Mouse (Mus musculus) left cerebral cortex, postnatal 14 days (tissue): ENCODE measurements around the gene Cpt1a. TPM values are rescaled to one million over a fixed set of nuclear protein-coding genes. Genes with fewer than 3 reads are reported as not detected.

Experiments used
- DNase-seq, 2 experiments: peaks; one replicate each; pipeline ENCODE4 v3.0.0; 2021 to 2022; ENCODE audit warnings: low spot score in 2 of 2, mixed read lengths in 1 of 2
- intact Hi-C: fragments of 180-260 bp; cut with DNase I; formaldehyde crosslinking; loops from one replicate; pipeline ENCODE4 v1.15.1; 2025
- microRNA-seq, 2 experiments: library from miRNA; unstranded; fragments of <30 nt; microRNA quantifications; one replicate each; pipeline ENCODE4 v1.2.0; 2022
- total RNA-seq, 2 experiments: library from RNA; stranded (reverse); gene quantifications; 2 replicates each; pipeline ENCODE4 v1.2.3; 2021

The Cpt1a gene
- total RNA-seq, 2 experiments from 2014 or later, result 29.8 to 32.2 TPM

- intact Hi-C loops, result no loop called here
- no peak for DNase-seq
Measured at GRCm38 (mm10) chr19:3404030-3404429, 81.9 kb downstream of the Cpt1a start.

DNA sequence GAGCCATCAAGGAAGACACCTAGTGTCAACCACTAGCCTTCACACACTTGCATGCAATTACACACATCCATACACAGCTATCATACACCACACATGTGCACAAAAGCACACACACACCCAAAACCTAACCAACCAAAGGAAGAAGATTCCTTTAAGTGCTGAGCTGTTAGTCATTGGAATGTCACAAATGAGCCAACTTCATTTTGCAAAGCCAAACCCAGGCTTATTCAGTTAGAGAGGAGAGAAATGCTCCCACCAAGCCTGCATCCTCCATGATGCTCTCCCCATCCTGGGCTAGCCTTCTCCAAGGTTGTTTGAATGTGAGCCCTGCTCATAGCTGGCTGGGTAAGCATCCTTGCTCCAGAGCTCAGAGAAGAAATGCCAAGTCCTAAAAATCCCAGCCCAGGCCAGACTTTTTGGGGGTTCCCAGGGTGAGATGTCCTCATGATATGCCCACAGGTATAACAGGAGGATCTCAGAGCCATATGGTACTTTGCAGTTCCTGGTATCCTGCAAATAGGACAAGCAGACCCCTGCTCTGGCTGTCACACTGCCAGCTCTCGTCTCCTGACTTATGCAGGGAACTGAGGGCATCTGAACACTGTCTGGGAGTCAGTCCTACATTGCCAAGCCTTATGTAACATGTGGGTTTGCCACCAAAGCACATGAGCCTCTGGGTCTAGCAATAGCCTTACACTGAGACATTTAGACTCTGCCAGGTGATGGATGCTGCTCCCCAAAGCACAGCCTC is 83.6 kb downstream of the Cpt1a start:
- DNase-seq, result no peak
- intact Hi-C loops, result no loop called here

GRCm38 (mm10) chr19:3414268-3414733 is 92.2 kb downstream of the Cpt1a start, which contains the start of gene Gal:
Gal (minus strand) TSS chr19:3414544.
- peak; percentile 14 to 26 for DNase-seq
- intact Hi-C loops, result no loop called here

DNA sequence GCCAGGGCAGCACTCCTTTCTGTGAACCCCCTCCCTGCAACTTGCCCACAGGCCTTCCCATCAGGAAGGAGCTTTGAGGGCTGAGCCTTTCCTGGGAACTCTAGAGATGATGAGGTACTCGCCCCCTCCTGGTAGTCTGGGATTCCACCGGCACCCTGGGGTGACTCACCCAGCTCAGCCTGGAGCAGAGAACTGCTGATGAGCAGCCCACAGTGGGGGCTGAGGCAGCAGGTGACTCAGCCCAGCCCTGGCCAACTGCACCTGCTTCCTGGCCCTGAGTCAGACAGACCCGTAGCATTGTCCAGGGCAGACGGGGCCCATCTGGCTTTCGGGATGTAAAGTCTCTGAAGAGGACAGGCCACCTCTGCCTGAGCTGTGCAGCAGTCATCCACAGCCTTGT is 97.1 kb downstream of the Cpt1a start:
- intact Hi-C loops, result no loop called here

DNA sequence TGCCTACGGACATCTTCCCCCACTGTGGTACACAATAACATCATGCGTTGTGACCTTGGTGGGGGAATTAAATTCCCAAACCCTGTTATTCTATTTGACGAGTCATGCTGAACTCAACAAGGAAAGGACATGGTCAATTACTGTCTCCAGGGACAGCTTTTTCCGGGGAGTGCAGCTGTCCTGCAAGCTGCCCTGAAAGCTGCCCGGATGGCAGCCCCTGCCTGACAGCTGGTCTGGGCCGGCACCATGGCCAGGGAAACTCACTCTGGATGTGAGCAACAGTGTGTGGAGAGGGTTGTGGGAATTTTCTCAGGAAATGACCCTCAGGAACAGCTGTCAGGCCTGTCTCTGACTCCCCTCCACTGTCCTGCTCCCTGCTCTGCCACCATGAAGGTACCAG is 100.4 kb downstream of the Cpt1a start:
- no peak for DNase-seq
- intact Hi-C loops, result no loop called here

More for the DNA sequence above, 97.1 kb downstream of the Cpt1a start:
- DNase-seq, result peak; percentile 22 to 65

DNA sequence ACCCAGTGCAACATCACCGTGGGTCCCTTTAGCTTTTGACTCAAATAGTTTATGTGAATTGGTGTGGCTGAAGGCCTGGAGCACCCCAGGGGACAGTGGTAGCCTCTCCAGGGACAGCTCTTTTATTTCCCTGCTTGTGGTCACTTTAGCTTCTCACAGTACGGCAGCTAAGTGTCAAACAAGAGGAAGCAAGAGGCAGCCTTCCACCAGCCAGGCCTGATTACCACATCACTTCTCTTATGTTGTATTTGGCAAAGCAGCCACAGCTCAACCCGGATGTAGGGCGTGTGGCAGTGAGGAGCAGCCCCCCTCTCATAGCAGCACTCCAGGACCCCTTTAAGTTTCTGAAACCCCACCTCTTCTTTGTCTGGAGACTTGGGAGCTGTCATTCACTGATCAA is 100.8 kb downstream of the Cpt1a start:
- intact Hi-C loops, result no loop called here
- no peak for DNase-seq

GRCm38 (mm10) chr19:3424214-3424613 is 102.1 kb downstream of the Cpt1a start:
- DNase-seq, result no peak
- intact Hi-C loops, result no loop called here

DNA sequence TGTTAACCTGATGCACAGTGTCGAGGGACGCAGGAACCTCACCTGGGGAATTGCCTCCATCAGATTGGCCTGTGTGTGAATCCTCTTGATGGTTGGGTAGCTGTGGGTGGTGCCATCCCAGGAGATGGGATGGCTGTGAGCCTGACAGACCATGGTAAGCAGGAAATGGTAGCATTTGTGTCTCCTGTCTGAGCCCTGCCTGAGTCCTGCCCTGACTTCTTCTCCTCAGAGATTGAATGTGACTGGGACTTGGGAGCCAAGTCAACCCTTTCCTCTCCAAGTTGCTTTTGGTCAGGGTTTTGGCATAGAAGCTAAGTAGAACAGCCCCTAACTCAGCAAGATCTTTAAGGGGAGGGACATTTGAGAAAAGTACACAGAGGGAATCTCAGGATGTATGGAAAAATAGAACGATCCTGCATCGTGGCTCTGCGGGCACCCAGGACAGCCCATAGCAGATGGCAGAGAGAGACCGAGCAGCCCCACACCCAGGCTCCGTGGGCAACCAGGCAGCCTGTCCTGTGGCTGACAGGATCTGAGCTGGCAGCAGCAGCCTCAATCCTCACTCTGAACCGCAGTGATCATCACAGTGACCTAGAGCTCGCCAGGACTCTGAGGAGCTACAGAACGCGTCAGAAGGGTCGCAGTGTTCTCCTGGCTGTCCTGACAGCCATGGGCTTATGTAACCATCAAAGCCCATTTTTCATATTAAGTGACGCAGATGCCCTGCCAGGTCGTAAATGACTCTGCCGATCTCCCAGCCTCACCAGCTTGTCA is 106.1 kb downstream of the Cpt1a start:
- no peak for DNase-seq
- intact Hi-C loops, result no loop called here

- no peak for DNase-seq
- intact Hi-C loops, result no loop called here
Measured at GRCm38 (mm10) chr19:3429156-3429816, 107.2 kb downstream of the Cpt1a start.

DNA sequence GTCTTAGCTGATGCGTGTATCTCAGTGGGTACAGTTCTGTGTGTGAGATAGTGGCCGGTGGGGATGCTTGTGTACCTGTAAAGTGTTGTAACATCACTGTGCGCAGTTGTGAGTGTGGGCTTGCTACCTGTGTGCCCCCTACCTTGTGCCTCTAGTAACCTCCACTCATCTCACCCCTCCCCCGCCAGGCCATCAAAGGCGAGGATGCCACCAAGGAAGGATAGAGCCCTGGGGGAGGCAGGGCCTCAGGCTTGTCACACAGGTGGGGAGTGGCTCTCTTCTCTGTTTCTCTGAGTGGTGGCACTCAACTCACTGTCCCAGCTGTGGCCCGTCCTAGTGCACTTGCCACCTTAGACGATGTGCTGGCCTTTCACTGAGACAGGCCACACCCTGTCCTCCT is 108.9 kb downstream of the Cpt1a start:
- intact Hi-C loops, result no loop called here

GRCm38 (mm10) chr19:3431969-3432368 is 109.8 kb downstream of the Cpt1a start:
- intact Hi-C loops, result no loop called here

More for the DNA sequence above, 108.9 kb downstream of the Cpt1a start:
- no peak for DNase-seq

GRCm38 (mm10) chr19:3434124-3434523 is 112.0 kb downstream of the Cpt1a start:
- intact Hi-C loops, result no loop called here
- DNase-seq, result no peak

More at GRCm38 (mm10) chr19:3431969-3432368, 109.8 kb downstream of the Cpt1a start:
- DNase-seq, result no peak

GRCm38 (mm10) chr19:3434641-3435040 is 112.5 kb downstream of the Cpt1a start:
- intact Hi-C loops, result no loop called here
- DNase-seq, result no peak

Small RNAs within 50 kb of the gene (microRNA-seq; reads per million reads assigned to microRNA genes)
- 0 to 1.6 reads per million in 2 experiments for gene Mir6984

Other genes with a start within 250 kb of the Cpt1a start
- gene Mrpl21, start 39.4 kb upstream of the Cpt1a start, total RNA-seq, result 10 to 100 TPM; 56.7 to 60.2 TPM
- gene Ighmbp2, start 39.3 kb upstream of the Cpt1a start, total RNA-seq, result 10 to 100 TPM; 10.3 to 11.1 TPM
- gene Tesmin, start 66.5 kb downstream of the Cpt1a start, total RNA-seq, result under 1 TPM; 0.15 to 0.42 TPM
- gene Gal, start 92.2 kb downstream of the Cpt1a start, total RNA-seq, result 1 to 10 TPM in 1 of 2 experiments, under 1 TPM in 1; 0.64 to 1.0 TPM